Mouse (Mus musculus): ENCODE measurements around the gene Vcpkmt. TPM values are rescaled to one million over a fixed set of nuclear protein-coding genes. Genes with fewer than 3 reads are reported as not detected.
A peak's percentile ranks its signal among the peaks of the same experiment; 100 is the strongest.

Gene Vcpkmt
- total RNA-seq, 2 experiments from 2014 or later = 11.5 to 14.9 TPM

DNA sequence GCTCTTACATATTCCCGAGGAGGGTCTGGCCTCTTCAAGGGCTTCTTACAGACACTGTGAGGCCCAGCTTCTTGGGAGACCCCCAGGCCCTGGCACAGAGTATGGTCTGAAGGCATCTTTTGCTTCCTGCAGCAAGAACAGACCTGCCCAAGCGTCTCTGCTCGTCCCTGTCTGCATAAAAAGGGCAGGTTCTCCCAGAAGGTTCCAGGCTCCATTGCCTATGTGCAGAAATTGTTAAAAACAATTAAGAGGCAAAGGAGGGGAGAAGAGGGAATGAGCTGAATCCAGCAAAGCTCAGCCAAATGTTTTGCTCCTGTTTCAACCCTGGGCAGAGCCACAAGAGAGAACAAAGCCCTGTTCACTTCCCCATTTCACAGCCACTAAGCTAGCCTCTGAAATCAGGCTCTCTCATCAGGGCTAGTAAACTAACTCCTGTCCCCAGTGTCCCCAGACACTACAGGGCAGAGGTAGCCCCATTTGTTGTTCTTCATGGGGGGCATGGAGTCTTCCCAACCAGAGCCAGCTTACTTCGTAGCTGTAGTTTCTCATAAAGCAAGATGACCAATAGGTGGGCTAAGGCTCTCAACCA is 44.4 kb downstream of the Vcpkmt start:
- DNase-seq = no peak

GRCm38 (mm10) chr12:69537675-69538361 is 45.0 kb downstream of the Vcpkmt start:
- peak; percentile 12 to 30 for DNase-seq

DNA sequence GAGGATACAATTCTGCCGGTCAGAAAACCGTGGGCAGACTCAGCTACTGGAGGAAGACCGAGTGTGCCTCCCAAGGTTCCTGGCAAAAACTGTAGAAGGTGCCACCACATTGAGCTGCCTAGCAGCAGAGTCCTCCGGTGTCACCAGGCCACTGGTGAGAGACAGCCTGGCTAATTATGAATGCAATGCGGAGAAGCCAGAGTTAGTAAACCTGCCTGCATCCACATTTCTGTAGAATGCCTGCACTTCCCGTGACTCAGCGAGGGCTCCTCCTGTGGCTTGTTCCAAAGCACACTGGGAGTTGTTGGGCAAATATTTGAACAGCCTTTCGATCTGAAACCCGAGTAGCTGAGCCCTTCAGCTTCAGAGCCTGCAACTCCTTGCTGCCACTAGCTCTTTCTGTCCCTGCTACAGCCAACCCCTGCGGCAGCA is 45.6 kb downstream of the Vcpkmt start:
- peak; percentile 53 to 62 for DNase-seq

- no peak for DNase-seq
Measured at GRCm38 (mm10) chr12:69536616-69537242, 46.1 kb downstream of the Vcpkmt start.

GRCm38 (mm10) chr12:69533237-69533636 is 49.6 kb downstream of the Vcpkmt start:
- no peak for DNase-seq

- no peak for DNase-seq
Measured at GRCm38 (mm10) chr12:69532530-69532929, 50.3 kb downstream of the Vcpkmt start.

DNA sequence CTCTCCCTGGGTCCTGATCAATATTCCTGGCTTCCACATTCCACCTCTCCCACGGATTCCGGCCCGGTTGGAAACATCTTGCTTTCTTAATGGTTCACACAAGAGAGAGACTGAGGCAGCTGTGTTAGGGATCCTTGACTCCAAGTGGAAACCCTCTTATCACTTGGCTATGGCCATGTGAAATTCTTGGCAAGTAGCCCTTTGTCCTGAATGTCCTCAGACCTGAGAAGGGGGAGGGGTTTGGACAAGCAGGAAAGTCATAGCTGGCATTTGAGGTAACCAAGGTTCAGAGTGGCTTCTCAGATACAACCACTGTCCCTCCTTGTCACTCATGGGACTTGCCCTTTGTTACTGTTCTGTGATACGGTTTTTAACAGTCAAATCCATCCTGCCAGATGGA is 50.7 kb downstream of the Vcpkmt start:
- DNase-seq = no peak

- no peak for DNase-seq
Measured at GRCm38 (mm10) chr12:69529694-69530403, 53.0 kb downstream of the Vcpkmt start.

DNA sequence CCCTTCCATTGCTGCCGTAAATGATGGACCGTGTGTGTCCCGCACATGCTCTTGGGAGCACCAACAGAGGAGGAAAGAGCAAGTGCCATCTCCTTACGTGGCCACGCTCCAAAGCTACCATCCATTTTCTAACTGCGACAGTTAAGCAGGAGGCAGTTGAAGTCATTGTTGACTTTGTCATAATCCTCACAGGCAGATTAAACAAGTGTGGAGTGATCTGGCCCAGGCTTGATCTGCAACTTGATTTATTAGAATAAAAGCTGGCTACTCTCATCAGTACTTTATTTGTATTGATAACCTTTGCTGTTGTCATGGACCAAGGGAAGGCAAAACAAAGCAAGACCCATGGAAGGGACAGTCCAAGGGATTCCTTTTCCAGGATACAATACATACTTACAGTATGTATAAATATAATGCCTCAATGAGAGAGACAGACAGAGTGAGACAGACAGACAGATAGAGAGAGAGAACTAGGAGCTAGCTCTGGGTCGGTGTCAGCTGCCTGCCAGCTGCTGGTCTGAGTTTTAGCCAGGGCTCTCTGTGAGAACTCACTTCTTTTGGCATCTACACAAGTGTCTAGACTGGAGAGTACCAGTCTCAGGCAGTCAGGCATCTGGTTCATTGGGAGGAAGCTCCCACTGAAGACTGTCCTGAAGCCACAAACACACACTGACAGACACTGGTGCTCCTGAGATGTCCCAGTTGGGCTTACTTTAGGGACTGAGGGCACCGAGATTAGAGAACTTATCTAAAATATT is 54.4 kb downstream of the Vcpkmt start:
- no peak for DNase-seq

Small RNA genes lying within 50 kb of the gene (microRNA-seq; reads per million reads assigned to microRNA genes)
- not detected for gene Gm23018

Other genes with a start within 250 kb of the Vcpkmt start
- gene Nemf, start 225.9 kb downstream of the Vcpkmt start, total RNA-seq (2021) = 10 to 100 TPM; 43.7 to 45.6 TPM
- 100 to 1,000 TPM; 114 to 154 TPM for gene Arf6, start 210.9 kb downstream of the Vcpkmt start, total RNA-seq (2021)
- gene Gm9887, start 210.6 kb downstream of the Vcpkmt start, total RNA-seq (2021) = 1 to 10 TPM in 1 of 2 experiments, not detected in 1; 1.1 TPM
- gene Sos2, start 98.8 kb upstream of the Vcpkmt start, total RNA-seq (2021) = 10 to 100 TPM; 41.7 to 46.9 TPM
- gene L2hgdh, start 141.8 kb upstream of the Vcpkmt start, total RNA-seq (2021) = 10 to 100 TPM; 22.7 to 26.4 TPM
- 10 to 100 TPM; 13.6 to 20.9 TPM for gene Atp5s, start 141.9 kb upstream of the Vcpkmt start, total RNA-seq (2021)
- 1 to 10 TPM; 1.2 to 1.4 TPM for gene Cdkl1, start 208.2 kb upstream of the Vcpkmt start, total RNA-seq (2021)